Mouse (Mus musculus): Measurements from ENCODE around the gene Nos2.
"Not testable (repeated sequence)": the region's sequence is repeated elsewhere in the genome, so short reads cannot be mapped to it uniquely, and the experiment has no call there.

Gene Nos2

GRCm38 (mm10) chr11:78959841-78960520 lies 39.4 kb downstream of the Nos2 start:
- DNase-seq, result peak in 1 of 2 experiments; percentile 44

- no peak for DNase-seq
Observed at GRCm38 (mm10) chr11:78961221-78961620, 40.6 kb downstream of the Nos2 start.

- peak in 1 of 2 experiments; percentile 50 for DNase-seq
Observed at GRCm38 (mm10) chr11:78967371-78967770, 46.8 kb downstream of the Nos2 start.

- DNase-seq, result no peak
Observed at GRCm38 (mm10) chr11:78968121-78968520, 47.5 kb downstream of the Nos2 start.

GRCm38 (mm10) chr11:78971096-78971495 lies 50.5 kb downstream of the Nos2 start:
- DNase-seq, result no peak

- no peak for DNase-seq
Observed at GRCm38 (mm10) chr11:78971746-78972145, 51.2 kb downstream of the Nos2 start.

GRCm38 (mm10) chr11:78972328-78972727 lies 51.7 kb downstream of the Nos2 start:
- no peak for DNase-seq

- DNase-seq, result no peak
Observed at GRCm38 (mm10) chr11:78972811-78973351, 52.3 kb downstream of the Nos2 start.

- no peak for DNase-seq
Observed at GRCm38 (mm10) chr11:78973381-78974150, 53.0 kb downstream of the Nos2 start.

GRCm38 (mm10) chr11:78976731-78977510 lies 56.3 kb downstream of the Nos2 start:
- DNase-seq, result no peak

- DNase-seq, result no peak
Observed at GRCm38 (mm10) chr11:78978176-78979019, 57.8 kb downstream of the Nos2 start.

- no peak for DNase-seq
Observed at GRCm38 (mm10) chr11:78980083-78980634, 59.6 kb downstream of the Nos2 start.

- no peak for DNase-seq
Observed at GRCm38 (mm10) chr11:78982042-78982441, 61.5 kb downstream of the Nos2 start.

GRCm38 (mm10) chr11:78982513-78983291 lies 62.1 kb downstream of the Nos2 start:
- no peak for DNase-seq

GRCm38 (mm10) chr11:78983539-78983938 lies 63.0 kb downstream of the Nos2 start:
- DNase-seq, result no peak

- peak; percentile 59 to 68 for DNase-seq
Observed at GRCm38 (mm10) chr11:78984483-78985177, 64.0 kb downstream of the Nos2 start, which contains the start of gene Lgals9. Lgals9 (minus strand) TSS chr11:78984946.

GRCm38 (mm10) chr11:78985505-78985904 lies 64.9 kb downstream of the Nos2 start:
- DNase-seq, result no peak

GRCm38 (mm10) chr11:78986311-78987002 lies 65.9 kb downstream of the Nos2 start:
- DNase-seq, result no peak

- not testable (repeated sequence) for DNase-seq
Observed at GRCm38 (mm10) chr11:78989206-78989605, 68.6 kb downstream of the Nos2 start.

- no peak for DNase-seq
Observed at GRCm38 (mm10) chr11:78990096-78990495, 69.5 kb downstream of the Nos2 start.

Measured in spleen, adult 18-20 months (tissue).